Mouse (Mus musculus): Measurements from ENCODE around the gene Pqlc3.
"Not testable (repeated sequence)": the region's sequence is repeated elsewhere in the genome, so short reads cannot be mapped to it uniquely, and the experiment has no call there.

Pqlc3 gene

DNA sequence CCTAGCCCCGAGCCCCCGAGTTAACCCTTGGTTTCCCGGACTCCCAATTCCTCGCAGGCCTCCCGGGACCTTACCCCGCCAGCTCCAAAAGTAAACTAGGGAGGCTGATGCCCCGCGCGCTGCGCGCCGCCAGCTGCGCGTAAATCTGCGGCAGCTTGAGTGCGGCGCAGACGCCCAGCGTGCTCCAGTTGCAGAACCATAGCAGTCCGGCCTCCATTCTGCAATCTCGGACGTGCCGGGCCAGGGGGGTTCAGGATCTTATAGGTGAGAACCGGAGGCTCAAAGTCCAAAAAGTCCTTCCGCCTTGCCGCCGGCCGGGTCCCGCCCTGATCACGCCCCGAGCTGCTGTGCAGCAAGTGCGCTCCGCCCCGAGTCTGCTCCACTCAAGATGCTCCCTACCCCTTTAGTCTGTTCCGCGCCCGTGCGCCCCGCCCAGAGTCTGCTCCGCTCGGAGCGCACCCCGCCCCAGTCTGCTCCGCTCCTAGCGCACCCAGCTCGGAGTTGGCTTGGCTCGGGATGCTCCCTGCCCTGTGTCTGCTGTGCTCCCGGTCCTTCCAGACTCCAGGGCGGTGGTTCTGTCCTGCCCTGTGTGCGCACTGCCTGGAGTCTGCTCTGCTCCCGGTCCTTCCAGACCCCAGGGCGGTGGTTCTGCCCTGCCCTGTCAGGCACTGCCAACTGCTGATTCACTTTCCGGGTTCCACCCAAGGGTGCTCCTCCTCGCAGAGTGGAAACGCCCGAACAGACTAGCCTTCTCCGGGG is at the start of gene Pqlc3:
Pqlc3 (minus strand) TSS at position 670 of the 759 bp plus-strand sequence.
- peak; percentile 78 for DNase-seq (ENCODE audit: low spot score)

DNA sequence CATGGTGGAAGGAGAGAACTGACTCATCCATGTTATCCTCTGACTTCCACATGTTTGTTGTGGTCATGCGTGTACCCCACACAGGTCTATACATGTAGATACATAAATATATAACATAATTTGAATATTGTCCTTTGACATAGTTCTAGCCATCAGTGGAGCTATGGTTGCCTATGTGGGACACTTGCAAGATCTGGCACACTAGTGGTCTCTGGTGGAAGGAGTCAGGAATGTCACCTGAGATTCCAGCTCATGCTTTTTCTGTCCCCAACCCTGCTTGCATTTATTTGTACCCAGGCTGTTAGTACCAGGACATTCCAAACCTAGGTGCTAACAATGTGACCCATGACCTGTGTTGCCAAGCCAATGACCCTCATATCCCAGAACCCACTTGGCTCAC is 49.6 kb upstream of the Pqlc3 start:
- DNase-seq (ENCODE audit: low spot score): no peak

DNA sequence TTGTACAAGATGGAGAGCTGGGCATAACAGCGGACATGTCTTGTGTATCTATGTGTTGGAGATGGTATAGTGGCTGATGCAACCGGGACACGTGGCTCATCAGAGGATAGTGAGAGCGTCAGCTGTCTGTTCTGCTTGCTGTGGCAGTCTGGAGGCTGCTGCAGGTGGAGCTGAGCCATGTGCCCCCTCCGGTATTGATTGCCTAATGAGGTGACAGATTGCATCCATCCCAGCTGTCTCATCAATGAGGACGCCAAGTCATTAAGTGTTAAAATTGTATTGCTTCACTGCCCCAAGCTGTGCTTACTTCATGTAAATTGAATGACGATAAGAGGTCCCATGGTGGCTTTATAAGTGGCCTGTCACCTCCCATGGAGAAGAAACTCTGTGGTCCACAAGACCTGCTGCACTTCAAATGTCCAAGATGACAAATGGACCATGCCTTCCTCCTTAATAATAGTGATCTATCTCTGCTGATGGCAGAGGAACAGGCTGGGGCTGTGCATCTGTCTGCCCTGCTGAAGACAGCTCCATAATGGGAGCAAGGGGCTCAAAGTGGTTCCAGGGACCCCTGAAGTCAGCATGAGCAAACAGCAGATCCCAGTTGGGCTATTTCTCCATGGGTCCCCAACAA is 48.9 kb upstream of the Pqlc3 start:
- no peak for DNase-seq (ENCODE audit: low spot score)

DNA sequence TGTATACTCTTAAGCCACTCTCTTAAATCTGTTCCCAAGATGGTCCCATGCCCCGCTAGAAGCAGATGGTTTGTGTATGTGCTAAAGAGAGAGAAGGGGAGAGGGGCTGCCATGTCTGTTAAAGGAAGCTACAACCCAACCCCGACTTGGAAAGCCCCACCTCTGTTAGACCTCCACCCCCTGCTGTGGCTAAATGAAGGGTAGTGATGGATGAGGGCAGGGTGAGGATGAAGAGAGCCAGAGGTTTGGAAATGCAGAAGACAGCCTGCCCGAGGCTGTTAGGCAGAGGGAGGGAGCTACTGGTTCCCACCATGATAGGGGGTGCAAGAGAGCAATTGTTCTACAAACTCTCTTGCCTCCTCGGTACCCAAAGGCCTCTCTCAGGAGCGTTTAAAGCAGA is 43.1 kb upstream of the Pqlc3 start:
- DNase-seq (ENCODE audit: low spot score): no peak

DNA sequence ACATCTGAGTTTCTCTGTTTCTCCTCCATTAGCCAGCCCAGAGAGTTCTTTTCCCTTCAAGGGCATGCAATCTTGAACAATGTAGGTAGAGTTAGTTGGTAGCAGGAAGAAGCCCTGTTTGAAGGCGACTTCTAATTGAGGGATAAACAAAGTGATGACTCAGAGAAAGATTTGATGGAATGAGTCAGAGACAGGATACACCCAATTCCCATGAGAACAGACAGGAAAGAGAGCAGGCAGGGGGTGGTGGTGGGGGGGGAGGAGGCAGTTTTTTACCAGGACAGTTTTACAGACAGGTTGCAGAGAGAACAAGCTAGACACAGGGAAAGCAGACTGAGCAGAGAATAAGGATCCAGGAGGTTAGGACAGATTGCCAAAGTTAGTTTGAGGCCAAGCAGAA is 40.4 kb upstream of the Pqlc3 start:
- no peak for DNase-seq (ENCODE audit: low spot score)

GRCm38 (mm10) chr12:17039415-17039814 is 39.2 kb upstream of the Pqlc3 start:
- no peak for DNase-seq (ENCODE audit: low spot score)

DNA sequence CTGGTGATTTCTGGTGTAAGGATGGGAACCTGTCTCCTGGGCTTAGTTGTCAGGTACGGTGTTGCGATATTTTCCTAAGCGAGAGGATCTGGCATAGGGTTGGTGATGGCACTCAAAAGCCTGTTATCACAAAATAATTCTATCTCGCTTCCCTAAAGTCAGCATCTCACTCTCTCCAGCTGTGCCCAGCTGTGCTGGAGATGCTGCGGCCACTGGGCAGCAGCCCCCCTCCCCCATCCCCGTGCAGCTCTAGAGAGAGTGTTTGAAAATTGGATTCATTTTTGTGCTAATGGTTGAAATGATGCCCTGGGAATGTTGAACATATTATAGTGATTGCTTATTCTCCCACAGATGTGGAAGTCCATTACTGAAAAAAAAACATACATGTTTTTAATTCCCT is 38.0 kb upstream of the Pqlc3 start:
- no peak for DNase-seq (ENCODE audit: low spot score)

DNA sequence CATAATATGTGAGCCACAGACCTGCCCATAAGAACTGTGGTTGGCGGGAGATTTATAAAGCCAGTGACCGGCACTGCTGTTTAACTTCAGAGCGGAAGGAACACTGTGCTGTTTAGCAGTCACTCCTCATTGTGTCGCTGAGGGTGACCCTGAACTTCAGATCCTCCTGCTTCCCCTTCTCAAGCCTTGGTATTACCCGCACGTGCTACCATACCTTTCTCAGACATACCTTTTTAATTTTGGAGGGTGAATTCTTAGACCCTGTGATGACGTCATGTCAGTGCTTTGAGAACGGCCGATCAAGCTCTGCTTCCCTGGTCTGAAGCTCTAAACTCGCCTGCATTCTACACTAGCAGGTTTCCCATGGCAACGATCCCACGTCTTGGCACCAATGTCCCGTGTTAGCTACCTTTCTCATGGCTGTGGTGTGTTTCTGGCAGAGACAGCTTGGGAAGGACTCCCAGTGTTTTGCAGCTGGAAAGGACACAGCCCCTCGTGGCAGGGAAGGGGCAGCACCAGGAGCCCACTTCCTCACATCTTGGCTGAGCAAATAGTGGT is 36.9 kb upstream of the Pqlc3 start:
- DNase-seq (ENCODE audit: low spot score): no peak

DNA sequence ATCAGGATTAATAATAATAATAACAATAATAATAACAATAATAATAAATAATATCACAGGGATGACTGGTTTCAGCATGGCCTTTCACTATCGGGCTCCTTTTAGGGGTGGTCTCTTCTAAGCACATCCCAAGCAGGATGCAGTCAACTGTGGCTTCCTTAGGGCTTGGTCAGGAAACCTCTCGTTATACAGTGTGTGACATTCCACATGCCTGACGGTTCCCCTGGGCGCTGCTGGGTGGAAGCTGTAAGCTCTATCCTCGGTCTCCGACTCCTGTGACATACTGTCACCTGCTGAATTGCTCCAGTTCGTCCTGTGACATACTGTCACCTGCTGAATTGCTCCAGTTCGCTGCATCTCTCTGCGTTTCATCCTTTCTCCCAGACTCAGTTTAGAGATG is 36.3 kb upstream of the Pqlc3 start:
- DNase-seq (ENCODE audit: low spot score): no peak

GRCm38 (mm10) chr12:17035128-17035527 is 34.9 kb upstream of the Pqlc3 start:
- no peak for DNase-seq (ENCODE audit: low spot score)

DNA sequence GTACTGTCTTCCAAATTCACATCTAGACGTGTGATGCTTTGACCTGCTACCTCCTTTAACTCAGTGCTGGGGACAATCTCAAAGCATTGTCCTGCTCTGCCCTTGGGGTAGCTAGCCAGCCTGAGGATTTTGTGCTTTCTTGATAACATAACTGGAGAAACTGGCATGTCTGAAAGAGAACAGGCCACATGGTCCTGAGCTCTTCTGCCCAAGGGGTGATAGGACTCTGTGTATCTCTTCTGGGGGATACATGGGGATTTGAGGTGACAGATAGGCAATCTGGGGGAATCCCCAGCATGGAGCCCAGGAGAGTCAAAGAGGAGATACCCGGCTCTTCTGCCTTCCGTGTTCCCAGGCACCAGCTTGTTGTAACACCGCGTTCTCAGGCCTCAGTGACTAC is 34.5 kb upstream of the Pqlc3 start:
- DNase-seq (ENCODE audit: low spot score): no peak

GRCm38 (mm10) chr12:17033464-17033841 is 33.2 kb upstream of the Pqlc3 start:
- DNase-seq (ENCODE audit: low spot score): no peak

GRCm38 (mm10) chr12:17032694-17033463 is 32.7 kb upstream of the Pqlc3 start:
- DNase-seq (ENCODE audit: low spot score): peak; percentile 34

DNA sequence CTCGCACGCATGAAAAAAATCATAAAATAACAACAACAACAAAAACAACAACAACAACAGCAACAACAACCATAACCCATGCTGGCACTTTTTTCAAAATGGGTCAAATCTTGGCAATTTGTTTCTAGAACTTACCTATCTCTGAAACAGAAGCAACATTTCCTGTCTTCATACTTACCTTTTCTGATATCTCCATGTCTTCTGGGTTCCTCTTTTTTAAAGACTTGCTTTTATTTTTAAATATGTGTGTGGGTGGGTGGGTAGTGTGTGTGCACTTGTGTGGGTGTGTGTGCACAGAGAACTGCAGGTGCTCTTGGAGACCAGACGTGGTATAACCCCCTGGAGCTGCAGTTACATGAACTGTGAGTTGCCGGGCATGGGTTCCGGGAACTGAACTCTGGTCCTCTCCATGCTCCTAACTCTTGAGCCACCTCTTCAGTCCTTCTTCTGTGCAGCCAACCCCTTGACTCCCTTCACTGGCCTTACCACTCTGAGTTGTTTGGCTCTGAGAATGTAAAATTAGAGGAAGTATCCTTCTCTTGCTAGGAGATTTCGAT is 24.4 kb upstream of the Pqlc3 start:
- no peak for DNase-seq (ENCODE audit: low spot score)

DNA sequence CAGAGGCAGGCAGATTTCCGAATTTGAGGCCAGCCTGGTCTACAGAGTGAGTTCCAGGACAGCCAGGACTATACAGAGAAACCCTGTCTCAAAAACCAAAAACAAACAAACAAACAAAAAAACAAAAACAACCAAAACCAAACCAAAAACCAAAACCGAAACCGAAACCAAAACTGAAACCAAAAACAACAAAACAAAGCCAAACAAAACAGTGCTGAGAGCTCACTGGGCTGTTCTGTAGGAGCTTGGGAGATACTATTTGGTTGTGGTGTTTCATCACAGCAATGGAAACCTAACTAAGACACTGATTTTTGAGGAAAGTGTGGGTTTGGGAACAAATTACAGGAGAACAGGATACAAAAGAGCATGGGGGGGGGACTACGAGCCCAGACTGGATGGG is 21.9 kb upstream of the Pqlc3 start:
- DNase-seq (ENCODE audit: low spot score): no peak

DNA sequence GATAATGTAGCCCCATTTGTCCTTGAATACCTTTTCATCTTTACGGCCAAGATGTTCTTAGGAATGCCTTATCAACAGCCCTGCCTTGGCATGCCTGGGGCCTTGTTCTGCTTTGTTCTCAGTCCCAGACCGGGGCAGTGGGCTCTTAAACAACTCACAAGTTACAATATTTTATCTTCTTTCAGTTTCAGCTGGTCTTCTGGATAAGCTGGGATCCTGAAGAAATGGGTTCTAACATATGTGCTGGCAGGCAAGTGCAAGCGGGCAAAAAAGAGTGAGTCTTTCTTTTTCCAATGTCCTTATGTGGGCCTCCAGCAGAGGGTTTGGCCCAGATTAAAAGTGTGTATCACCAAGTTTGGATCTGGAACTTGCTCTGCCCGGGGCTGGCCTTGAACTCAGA is 20.9 kb upstream of the Pqlc3 start:
- not testable (repeated sequence) for DNase-seq (ENCODE audit: low spot score)

DNA sequence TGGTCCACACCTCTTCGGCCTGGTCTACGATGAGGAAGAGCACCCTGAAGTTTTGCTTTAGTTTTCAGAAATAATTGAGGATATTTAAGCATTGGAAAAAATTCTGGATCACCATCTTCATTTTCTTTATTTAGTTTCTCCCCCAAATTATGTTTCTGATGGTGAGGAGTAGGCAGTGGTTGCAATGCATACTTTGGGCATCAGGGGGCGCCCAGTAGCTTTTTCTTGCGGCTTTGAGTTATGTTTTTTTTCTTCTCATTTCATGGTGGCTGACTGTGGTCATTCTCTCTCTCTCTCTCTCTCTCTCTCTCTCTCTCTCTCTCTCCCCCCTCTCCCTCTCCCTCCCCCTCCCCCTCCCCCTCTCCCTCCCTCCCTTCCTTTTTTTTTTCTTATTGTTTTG is 18.3 kb upstream of the Pqlc3 start:
- DNase-seq (ENCODE audit: low spot score): no peak

GRCm38 (mm10) chr12:17015711-17016110 is 15.5 kb upstream of the Pqlc3 start:
- no peak for DNase-seq (ENCODE audit: low spot score)

DNA sequence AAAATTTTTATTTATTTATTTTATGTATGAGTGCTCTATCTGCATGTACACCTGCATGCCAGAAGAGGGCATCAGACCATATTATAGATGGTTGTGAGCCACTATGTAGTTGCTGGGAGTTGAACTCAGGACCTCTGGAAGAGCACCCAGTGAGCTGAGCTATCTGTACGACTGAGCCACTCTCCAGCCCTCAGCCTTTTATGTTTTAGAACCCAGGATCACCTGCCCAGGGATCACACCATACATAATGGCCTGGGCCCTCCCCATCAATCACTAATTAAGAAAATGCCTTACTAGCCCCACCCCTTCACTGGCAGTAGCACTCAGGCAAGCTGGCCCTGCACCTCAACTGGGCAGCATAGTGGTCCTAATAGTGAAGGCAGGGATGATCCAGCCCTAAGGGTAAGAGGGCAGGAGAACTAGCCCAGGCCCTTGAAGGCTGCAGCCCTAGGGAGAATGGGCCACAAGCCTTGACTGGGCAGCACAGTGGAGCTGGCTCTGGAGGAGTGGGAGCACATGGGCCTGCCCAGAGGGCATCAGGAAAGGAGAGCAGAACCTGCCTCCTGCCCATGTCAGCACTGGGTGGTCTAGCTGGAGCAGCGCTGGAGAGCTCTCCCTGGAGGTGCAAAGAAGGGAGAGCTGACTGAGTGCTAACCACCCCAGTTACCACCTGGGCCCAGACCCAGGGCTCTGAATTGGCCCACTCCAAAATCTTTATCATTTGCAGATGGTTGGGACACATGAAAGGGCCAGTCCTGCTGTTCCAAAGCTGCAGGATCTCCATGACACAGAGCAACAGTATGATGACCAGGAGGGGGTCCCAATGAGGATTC is 12.1 kb upstream of the Pqlc3 start:
- no peak for DNase-seq (ENCODE audit: low spot score)

DNA sequence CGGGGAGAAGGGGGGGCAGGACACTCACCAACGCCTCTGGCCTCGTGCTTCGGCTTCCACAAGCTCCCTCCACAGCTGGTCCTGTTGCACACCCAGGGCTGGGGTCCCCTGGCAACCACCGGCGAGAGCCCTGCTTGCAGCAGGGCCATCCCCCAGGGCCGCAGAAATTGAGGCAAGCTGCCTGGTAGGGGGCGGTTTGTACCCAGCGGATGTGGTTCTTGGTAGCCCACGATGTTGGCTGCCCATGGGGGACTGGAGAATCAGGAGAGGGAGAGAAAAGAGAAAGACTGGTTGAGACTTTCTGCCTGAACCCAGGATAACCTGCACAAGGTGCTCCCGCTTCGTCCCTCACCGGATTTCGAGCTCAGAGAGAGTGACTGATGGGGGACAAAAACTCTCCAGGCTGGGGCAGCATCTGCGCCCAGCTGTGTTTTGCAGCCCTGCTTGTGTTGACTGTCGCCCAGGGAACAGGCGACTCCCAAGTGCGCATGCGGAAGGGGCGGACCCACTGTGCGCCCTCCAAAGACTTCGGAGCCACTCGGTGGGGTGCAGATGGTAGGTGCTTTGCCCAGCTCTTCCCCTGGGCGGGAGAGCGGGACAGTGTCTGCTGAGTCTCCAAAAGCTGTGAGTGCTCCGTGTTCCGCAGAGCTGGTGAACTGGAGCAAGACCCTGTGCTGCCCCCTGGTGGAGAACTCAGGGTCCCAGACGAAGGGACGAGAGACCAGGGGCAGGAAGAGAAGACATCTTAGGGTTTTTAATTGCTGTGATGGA is 11.1 kb upstream of the Pqlc3 start, which contains the start of gene 2410004P03Rik:
2410004P03Rik (minus strand) TSS at position 628 of the 771 bp plus-strand sequence.
- DNase-seq (ENCODE audit: low spot score): peak; percentile 79

DNA sequence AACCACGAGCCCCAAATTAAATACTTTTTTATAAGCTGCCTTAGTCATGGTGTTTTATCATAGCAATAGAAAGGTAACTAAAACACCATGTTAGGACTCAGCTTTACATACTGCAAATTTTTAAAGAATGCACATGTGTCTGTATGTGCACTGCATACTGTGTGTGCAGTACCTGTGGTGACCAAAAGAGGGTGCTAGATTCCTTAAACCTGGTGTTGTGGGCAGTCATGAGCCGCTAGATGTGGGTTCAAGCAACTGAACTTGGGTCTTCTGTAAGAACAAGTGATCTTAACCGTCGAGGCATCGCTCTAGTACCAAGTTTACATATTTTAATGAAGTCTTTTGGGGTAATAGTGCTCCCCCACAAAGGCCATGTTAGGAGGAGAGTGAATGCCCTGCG is 9.3 kb upstream of the Pqlc3 start:
- DNase-seq (ENCODE audit: low spot score): no peak

All from testis, postnatal 14 days (tissue).